Mouse (Mus musculus) MEL (cell line): Measurements from ENCODE around the gene Gm3854. TPM values are rescaled to one million over a fixed set of nuclear protein-coding genes. Genes with fewer than 3 reads are reported as not detected.

Source experiments
- polyA plus RNA-seq, 2 experiments: library from polyadenylated mRNA; stranded (reverse) in 1 of 2; unstranded in 1 of 2; fragments of >175 nt in 1 of 2; fragments of >200 nt in 1 of 2; gene quantifications; 2 replicates each; pipeline versions ENCODE4 v1.2.1 to v1.2.4; 2012; ENCODE audit warnings: low replicate concordance in 2 of 2, low read depth in 1 of 2; ENCODE audit not compliant: insufficient read length in 2 of 2, insufficient read depth in 1 of 2, missing spikeins in 1 of 2
- total RNA-seq: library from RNA; depleted of rRNA; stranded (reverse); fragments of 300-350 nt; gene quantifications from 2 replicates; pipeline ENCODE4 v1.2.3, GENCODE M21; 2012; rRNA removed

Gene Gm3854
- total and polyA plus RNA-seq, 3 experiments: not detected

Other genes with a start within 250 kb of the Gm3854 start
- 19.3 and 22.7 TPM in 2 replicates for gene Zfp787, start 187.8 kb upstream of the Gm3854 start, total RNA-seq
- gene Zfp787, start 187.8 kb upstream of the Gm3854 start, polyA plus RNA-seq: 10 to 100 TPM in 1 of 2 experiments, not detected in 1; 28.8 TPM
- 16.2 and 18.2 TPM in 2 replicates for gene Zfp444, start 171.5 kb upstream of the Gm3854 start, total RNA-seq
- gene Zfp444, start 171.5 kb upstream of the Gm3854 start, polyA plus RNA-seq: 10 to 100 TPM in 1 of 2 experiments, not detected in 1; 24.2 TPM
- not detected in 2 replicates for gene Galp, start 146.7 kb upstream of the Gm3854 start, total RNA-seq
- not detected for gene Galp, start 146.7 kb upstream of the Gm3854 start, polyA plus RNA-seq
- gene Zscan5b, start 121.5 kb upstream of the Gm3854 start, total RNA-seq: not detected in 2 replicates
- gene Zscan5b, start 121.5 kb upstream of the Gm3854 start, polyA plus RNA-seq: not detected
- gene Epp13, start 91.0 kb upstream of the Gm3854 start, total RNA-seq: not detected in 2 replicates
- under 1 TPM in 1 of 2 experiments, not detected in 1; 0.14 TPM for gene Epp13, start 91.0 kb upstream of the Gm3854 start, polyA plus RNA-seq
- 3.4 and 3.9 TPM in 2 replicates for gene Zfp667, start 57.2 kb upstream of the Gm3854 start, total RNA-seq
- gene Zfp667, start 57.2 kb upstream of the Gm3854 start, polyA plus RNA-seq: 1 to 10 TPM in 1 of 2 experiments, not detected in 1; 5.3 TPM
- gene Zfp583, start 12.5 kb upstream of the Gm3854 start, total RNA-seq: not detected in 2 replicates
- gene Zfp583, start 12.5 kb upstream of the Gm3854 start, polyA plus RNA-seq: not detected
- gene Zfp78, start 19.5 kb downstream of the Gm3854 start, total RNA-seq: 0.42 and 0.50 TPM in 2 replicates
- under 1 TPM in 1 of 2 experiments, not detected in 1; 0.67 TPM for gene Zfp78, start 19.5 kb downstream of the Gm3854 start, polyA plus RNA-seq
- 1.6 and 2.8 TPM in 2 replicates for gene Zfp28, start 39.5 kb downstream of the Gm3854 start, total RNA-seq
- gene Zfp28, start 39.5 kb downstream of the Gm3854 start, polyA plus RNA-seq: 1 to 10 TPM in 1 of 2 experiments, not detected in 1; 3.3 TPM
- not detected in 2 replicates for gene Smim17, start 55.0 kb downstream of the Gm3854 start, total RNA-seq
- gene Smim17, start 55.0 kb downstream of the Gm3854 start, polyA plus RNA-seq: not detected
- not detected in 2 replicates for gene Gm20715, start 66.5 kb downstream of the Gm3854 start, total RNA-seq
- not detected for gene Gm20715, start 66.5 kb downstream of the Gm3854 start, polyA plus RNA-seq
- gene Olfr1344, start 94.9 kb downstream of the Gm3854 start, total RNA-seq: not detected in 2 replicates
- not detected for gene Olfr1344, start 94.9 kb downstream of the Gm3854 start, polyA plus RNA-seq
- not detected in 2 replicates for gene Olfr1336, start 112.4 kb downstream of the Gm3854 start, total RNA-seq
- under 1 TPM in 1 of 2 experiments, not detected in 1; 0.01 TPM for gene Olfr1336, start 112.4 kb downstream of the Gm3854 start, polyA plus RNA-seq
- not detected in 2 replicates for gene Olfr1346, start 123.3 kb downstream of the Gm3854 start, total RNA-seq
- not detected for gene Olfr1346, start 123.3 kb downstream of the Gm3854 start, polyA plus RNA-seq
- gene Olfr5, start 143.2 kb downstream of the Gm3854 start, total RNA-seq: not detected in 2 replicates
- gene Olfr5, start 143.2 kb downstream of the Gm3854 start, polyA plus RNA-seq: not detected
- not detected in 2 replicates for gene Olfr1347, start 156.0 kb downstream of the Gm3854 start, total RNA-seq
- not detected for gene Olfr1347, start 156.0 kb downstream of the Gm3854 start, polyA plus RNA-seq
- not detected in 2 replicates for gene Olfr1348, start 165.0 kb downstream of the Gm3854 start, total RNA-seq
- gene Olfr1348, start 165.0 kb downstream of the Gm3854 start, polyA plus RNA-seq: not detected
- not detected in 2 replicates for gene Olfr1349, start 179.2 kb downstream of the Gm3854 start, total RNA-seq
- gene Olfr1349, start 179.2 kb downstream of the Gm3854 start, polyA plus RNA-seq: not detected
- gene Olfr1350, start 221.1 kb downstream of the Gm3854 start, total RNA-seq: not detected in 2 replicates
- gene Olfr1350, start 221.1 kb downstream of the Gm3854 start, polyA plus RNA-seq: not detected